Mouse (Mus musculus): ENCODE data around the gene Cdc25b. TPM values are rescaled to one million over a fixed set of nuclear protein-coding genes. Genes with fewer than 3 reads are reported as not detected.

The Cdc25b gene
- polyA plus RNA-seq, 1 experiment from 2014 or later = 23.9 TPM

Other genes starting within 250 kb of the Cdc25b start
- 39.4 and 43.1 TPM in 2 replicates for gene Gfra4, start 143.9 kb upstream of the Cdc25b start, polyA plus RNA-seq (2015; fragmentation: Nextera tagmentation; extraction: Ambion mirVana)
- 1.3 and 2.1 TPM in 2 replicates for gene Adam33, start 123.1 kb upstream of the Cdc25b start, polyA plus RNA-seq (2015; fragmentation: Nextera tagmentation; extraction: Ambion mirVana)
- 0.27 and 0.59 TPM in 2 replicates for gene Siglec1, start 100.2 kb upstream of the Cdc25b start, polyA plus RNA-seq (2015; fragmentation: Nextera tagmentation; extraction: Ambion mirVana)
- 4.4 and 4.6 TPM in 2 replicates for gene Hspa12b, start 59.7 kb upstream of the Cdc25b start, polyA plus RNA-seq (2015; fragmentation: Nextera tagmentation; extraction: Ambion mirVana)
- not detected in 2 replicates for gene Gm11037, start 53.5 kb upstream of the Cdc25b start, polyA plus RNA-seq (2015; fragmentation: Nextera tagmentation; extraction: Ambion mirVana)
- gene 1700037H04Rik, start 26.9 kb upstream of the Cdc25b start, polyA plus RNA-seq (2015; fragmentation: Nextera tagmentation; extraction: Ambion mirVana) = 71.2 and 81.5 TPM in 2 replicates
- 16.0 and 16.4 TPM in 2 replicates for gene Cenpb, start 6.9 kb upstream of the Cdc25b start, polyA plus RNA-seq (2015; fragmentation: Nextera tagmentation; extraction: Ambion mirVana)
- gene Spef1, start 333 bp downstream of the Cdc25b start, polyA plus RNA-seq (2015; fragmentation: Nextera tagmentation; extraction: Ambion mirVana) = 10.6 and 11.3 TPM in 2 replicates
- gene Ap5s1, start 20.1 kb downstream of the Cdc25b start, polyA plus RNA-seq (2015; fragmentation: Nextera tagmentation; extraction: Ambion mirVana) = 36.5 and 37.5 TPM in 2 replicates
- gene Mavs, start 47.1 kb downstream of the Cdc25b start, polyA plus RNA-seq (2015; fragmentation: Nextera tagmentation; extraction: Ambion mirVana) = 5.7 and 7.6 TPM in 2 replicates
- 24.6 and 24.7 TPM in 2 replicates for gene Pank2, start 75.5 kb downstream of the Cdc25b start, polyA plus RNA-seq (2015; fragmentation: Nextera tagmentation; extraction: Ambion mirVana)
- gene Rnf24, start 165.9 kb downstream of the Cdc25b start, polyA plus RNA-seq (2015; fragmentation: Nextera tagmentation; extraction: Ambion mirVana) = 20.2 and 22.3 TPM in 2 replicates

All from midbrain, embryonic 15.5 days (tissue).